1 mouse cellular context compared by ENCODE assay signal in genomic region chr7:16892352-16892730, GRCm38 (mm10).
TF ChIP-seq lines count a peak whose summit lies in the region.

No protein-coding gene starts in this region.

TF ChIP-seq in MEL, 35 proteins besides CTCF, POLR2A, EP300 and RAD21 (continued from another document):
- TF ChIP-seq TCF12 (IDR thresholded peaks at IDR 0.05; ENCODE audit: low read depth, low read length) (no peak), ZC3H11A (IDR thresholded peaks at IDR 0.05; ENCODE audit: low read depth, low read length) (no peak), USF2 (IDR thresholded peaks at IDR 0.05; ENCODE audit: borderline replicate concordance in 1 of 2, insufficient read depth in 1 of 2, low read depth in 1 of 2, low read length in 2 of 2) (no peak), CHD1 (IDR thresholded peaks at IDR 0.05; ENCODE audit: low read depth, low read length) (no peak), MAX (IDR thresholded peaks at IDR 0.05; ENCODE audit: low read length) (no peak; the same call in 1 of the 2 replicates), HCFC1 (IDR thresholded peaks at IDR 0.05; ENCODE audit: low read depth, low read length) (no peak), MAFK (IDR thresholded peaks at IDR 0.05; ENCODE audit: borderline replicate concordance, low read depth, low read length) (no peak), CHD2 (IDR thresholded peaks at IDR 0.05; ENCODE audit: low read length) (no peak), TAL1 (IDR thresholded peaks at IDR 0.05; ENCODE audit: low read length) (no peak), ZMIZ1 (IDR thresholded peaks at IDR 0.05; ENCODE audit: low read depth, low read length) (no peak), GATA1 (IDR thresholded peaks at IDR 0.05; ENCODE audit: low read depth, low read length) (no peak), MAZ (IDR thresholded peaks at IDR 0.05; ENCODE audit: low read depth, low read length) (no peak)
TF ChIP-seq in MEL: peak in this region for 0.
